Mouse (Mus musculus) brain, embryonic 18.5 days (tissue): ENCODE results near the gene C87499.
A peak's percentile ranks its signal among the peaks of the same experiment; 100 is the strongest.

Source experiments
- DNase-seq: peaks from one replicate; pipeline ENCODE4 v3.0.0-alpha.2; 2012; ENCODE audit warnings: low read depth, low spot score

The C87499 gene

DNA sequence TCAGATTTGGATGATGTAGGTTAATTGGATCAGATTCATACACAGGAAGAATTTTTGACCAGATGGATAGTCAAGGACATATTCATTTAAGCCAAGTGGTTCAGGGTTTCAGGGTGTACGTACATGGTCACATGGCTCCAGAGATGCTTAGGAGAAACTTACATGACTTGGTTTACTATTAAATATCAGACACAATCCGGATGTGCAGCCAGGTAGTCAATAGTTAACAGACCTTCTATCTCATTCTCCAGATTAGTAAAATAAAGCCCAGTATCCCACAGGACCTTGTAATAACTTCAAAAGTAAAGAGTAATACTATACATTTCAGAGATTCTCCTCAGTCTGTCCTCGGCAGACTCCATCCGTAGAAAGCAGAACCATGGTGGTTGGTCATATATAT, at the start of gene C87499:
TSS of gene C87499 (minus strand) at position 101 of the 400 bp plus-strand sequence.
- no peak for DNase-seq

DNA sequence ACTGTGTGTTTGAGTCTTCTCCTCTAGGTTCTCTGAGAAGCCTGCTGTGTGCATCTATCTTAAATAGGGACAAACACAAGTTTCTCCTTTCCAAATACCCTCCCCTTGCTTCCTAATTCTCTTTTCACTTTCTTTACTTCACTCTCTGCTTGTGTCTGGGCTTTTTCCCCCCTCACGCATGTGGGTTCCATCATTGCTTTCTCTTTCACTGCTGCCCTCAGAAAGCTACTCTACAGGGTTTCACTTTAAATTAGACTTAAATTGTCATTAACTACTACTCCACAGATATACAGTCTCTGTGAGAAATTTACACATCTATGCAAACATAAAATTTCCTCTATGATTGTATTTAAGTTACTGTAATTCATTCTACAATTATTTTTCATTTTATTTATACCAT, 49.6 kb upstream of the C87499 start, which contains the start of gene Ifna2:
TSS of gene Ifna2 (minus strand) at position 101 of the 400 bp plus-strand sequence.
- DNase-seq, result no peak

DNA sequence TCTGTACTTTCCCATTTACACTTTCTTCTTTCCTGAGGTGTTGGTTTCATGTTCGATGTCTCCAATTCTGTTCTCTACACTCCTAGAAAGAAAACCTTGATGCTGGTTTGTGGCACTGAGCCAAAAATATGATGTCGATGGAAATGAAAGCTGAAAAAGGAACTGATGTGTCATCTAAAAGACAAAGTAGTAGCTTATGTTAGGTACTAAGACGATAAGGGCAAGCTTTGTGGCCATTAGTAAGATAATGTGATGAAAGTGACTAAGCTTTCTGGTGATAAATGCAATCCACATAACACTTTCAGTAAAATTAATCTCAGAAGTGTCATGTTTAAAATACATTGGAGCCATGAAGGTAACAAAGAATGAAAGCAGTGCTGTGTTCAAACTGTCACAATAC, 47.1 kb upstream of the C87499 start:
- DNase-seq, result no peak

DNA sequence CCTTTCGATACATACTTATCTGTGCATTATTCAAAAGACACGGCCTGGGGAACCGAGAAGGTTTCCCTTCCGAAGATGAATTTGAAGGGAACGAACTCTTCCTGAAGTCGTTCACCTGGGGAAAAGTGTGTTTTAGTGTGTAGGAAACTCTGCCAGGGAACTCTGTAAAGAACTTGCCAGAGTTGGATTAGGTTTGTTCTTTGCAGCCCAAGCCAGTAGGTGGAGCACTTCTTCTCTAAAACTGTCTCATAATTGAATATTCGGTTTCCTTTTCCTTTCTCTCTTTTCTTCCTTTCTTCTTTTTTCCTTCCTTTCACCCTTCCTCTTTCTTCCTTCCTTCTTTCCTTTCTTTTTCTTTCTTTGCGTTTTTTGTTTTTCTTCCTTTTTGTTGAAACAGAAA, 46.2 kb upstream of the C87499 start:
- DNase-seq, result no peak

DNA sequence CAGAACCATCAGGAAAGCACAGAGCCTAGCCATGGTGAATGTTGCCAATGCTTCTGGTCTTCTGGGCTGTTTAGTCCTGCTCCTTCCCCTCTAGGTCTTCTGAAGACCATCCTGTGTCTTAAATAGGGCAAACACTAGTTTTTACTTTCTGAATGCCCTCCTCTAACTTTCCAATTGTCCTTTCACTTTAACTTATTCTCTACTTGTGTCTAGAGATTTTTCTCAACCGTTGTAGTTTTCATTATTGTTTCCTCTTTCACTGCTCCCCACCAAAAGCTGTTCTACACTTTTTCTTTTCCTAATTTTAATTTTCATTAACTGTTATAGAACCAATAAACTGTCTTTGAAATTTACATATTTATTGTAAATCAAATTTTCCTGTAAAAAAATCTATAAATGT, 42.6 kb upstream of the C87499 start, which contains the start of gene Ifna16:
TSS of gene Ifna16 (minus strand) at position 101 of the 400 bp plus-strand sequence.
- DNase-seq, result no peak

DNA sequence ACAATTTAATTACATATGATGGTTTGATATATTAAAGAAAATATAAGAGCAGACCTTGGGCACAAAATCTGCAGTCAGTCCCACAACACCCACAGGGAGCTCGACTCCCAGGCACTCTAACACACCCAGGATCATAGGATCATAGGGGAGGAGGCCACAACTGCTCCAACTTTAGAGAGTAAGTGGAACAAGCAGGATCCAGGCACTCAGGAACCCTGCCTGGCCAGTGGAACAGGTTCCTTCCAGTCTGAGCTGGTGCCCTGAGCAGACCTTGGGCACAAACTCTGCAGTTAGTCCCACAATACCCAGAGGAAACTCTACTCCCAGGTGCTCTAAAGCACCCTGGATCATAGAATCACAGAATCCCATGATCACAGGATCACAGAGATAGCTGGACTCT, 21.2 kb upstream of the C87499 start:
- no peak for DNase-seq

DNA sequence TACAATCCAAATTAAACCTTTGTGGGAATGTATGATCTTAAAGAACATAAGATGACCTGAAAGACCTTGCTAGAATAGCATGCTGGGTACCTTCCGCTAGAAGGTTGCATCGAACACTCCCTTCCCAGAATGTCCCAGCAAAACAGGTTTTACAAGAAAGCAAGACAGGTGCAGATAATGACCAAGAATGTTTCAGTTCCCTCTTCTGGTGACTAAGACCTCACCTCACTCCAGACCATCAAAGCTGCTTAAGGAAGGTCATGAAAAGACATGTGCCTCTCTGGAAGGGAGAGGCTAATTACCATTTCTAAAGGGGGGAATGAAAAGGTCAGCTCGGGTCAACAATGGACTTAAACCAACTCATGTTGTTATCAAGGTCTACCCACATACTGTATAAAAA, 19.4 kb upstream of the C87499 start:
- DNase-seq, result no peak

DNA sequence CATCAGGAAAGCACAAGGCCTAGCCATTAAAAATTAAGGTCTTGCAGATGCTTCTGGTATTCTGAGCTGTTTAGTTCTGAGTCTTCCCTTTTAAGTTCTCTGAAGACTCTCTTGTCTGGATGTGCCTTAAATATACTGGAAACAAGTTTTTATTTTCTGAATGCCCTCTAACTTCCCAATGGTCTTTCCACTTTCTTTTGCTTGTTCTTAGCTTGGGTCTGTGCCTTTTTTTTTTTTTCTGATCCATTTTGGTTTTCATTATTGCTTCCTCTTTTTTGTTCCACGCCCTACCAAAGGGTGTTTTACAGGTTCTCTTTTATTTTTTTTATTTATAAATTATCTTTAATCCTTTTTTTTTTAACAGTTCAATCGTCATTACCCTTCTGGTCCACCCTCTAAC, 10.1 kb upstream of the C87499 start, which contains the start of gene Ifna13:
TSS of gene Ifna13 (minus strand) at position 101 of the 400 bp plus-strand sequence.
- DNase-seq, result no peak

DNA sequence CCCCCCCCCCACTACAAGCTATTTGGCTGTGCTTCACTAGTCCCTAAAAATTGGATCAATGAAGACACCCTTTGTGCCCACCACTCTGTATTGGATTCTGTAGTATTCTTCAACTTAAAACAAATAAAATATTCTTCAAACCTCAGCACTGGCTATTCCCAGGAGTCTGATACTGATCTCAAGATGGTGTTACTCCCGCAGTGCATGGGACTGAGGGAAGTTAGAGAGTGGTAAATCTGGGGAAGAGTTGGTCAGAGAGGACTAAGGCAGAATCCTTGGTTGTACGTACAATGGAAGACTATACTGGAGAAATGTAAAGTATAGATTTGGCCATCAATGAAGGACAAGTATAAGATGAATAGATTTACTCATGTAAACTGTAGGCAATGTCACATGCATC, 8.3 kb upstream of the C87499 start:
- no peak for DNase-seq

DNA sequence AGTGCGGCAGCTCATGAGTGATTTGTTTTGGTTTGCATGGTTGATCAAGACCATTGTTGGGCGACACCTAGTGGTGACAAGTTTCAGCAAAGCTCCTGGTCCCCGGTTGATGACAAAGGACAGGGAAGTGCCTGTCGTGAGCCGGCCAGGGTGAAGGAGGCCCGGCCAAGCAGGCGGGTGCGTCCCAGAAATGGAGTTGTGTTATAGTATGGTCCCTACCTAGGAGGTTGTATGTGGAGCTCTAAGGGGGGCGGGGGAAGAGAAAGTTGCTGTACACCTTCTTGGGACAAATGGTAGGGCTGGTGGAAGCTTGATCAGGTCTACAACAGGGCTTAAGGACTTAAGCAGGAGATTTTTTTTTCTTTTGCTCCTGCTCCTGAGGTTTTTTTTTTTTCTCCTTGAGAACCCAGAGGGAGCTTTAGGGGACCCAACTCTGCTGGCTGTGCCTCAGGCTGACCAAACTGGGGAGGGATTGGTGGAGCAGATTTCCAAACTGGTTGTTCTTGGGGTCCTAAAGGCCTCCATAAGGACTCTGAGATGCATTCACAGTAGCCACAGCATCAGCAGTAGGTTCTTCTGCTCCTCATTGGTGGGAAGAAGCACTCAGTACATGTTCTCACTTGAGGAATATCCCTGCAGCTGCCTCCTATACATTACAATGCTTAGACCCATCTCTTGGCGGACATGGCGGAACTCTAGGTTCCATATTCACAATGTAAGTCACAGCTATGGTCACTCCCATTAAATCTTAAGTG, 7.0 kb upstream of the C87499 start:
- peak; percentile 73 for DNase-seq

DNA sequence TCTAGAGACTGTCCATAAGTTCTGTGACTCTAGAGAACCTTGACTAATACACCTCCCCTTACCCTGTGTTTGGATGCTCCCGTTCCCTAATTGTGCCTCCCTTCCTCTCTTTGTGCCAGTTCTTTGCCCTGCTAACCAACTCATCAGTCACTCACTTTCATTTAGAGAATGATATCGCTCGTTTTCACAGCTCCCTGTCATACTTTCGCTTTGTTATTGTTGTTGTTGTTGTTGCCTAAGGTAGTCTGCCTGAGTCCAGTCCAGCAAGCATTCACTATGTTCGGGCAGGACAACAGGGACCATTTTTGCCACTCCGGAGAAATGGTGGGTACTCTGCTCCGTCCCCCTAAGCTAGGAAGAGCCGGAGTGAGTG, 6.5 kb upstream of the C87499 start:
- DNase-seq, result no peak

DNA sequence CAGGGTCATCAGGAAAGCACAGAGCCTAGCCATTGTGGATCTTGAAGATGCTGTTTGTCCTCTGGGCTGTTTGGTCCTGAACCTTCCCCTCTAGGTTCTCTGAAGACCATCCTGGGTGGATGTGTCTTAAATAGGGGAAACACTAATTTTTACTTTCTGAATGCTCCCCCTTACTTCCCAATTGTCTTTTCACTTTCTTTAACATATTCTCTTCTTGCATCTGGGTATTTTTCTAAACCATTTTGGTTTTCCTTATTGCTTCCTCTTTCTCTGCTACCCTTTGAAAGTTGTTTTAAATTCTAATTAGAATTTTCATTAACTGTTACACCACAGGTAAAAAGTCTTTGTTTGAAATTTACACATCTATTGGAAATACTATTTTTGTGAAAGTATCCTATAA, 30.9 kb downstream of the C87499 start, which contains the start of gene Ifna12:
TSS of gene Ifna12 (minus strand) at position 101 of the 400 bp plus-strand sequence.
- DNase-seq, result no peak

DNA sequence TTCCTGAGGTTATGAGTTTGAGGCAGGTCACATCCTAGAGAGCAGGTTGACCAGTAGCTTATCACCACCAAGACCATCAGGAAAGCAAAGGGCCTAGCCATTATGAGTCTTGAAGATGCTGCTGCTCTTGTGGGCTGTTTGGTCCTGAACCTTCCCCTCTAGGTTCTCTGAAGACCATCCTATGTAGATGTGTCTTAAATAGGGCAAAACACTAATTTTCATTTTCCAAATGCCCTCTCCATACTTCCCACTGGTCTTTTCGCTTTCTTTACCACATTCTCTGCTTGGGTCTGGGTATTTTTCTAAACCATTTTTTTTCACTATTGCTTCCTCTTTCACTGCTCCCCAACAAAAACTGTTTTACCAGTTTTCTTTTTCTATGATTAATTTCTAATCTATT, 41.9 kb downstream of the C87499 start, which contains the start of gene Ifna9:
TSS of gene Ifna9 (minus strand) at position 101 of the 400 bp plus-strand sequence.
- DNase-seq, result no peak
